Mouse (Mus musculus): ENCODE measurements at regions not wholly inside any gene's neighbourhood (a gene's known extent, or its start where the extent isn't known, plus 50 kb on each side); places are given as distances from the start of the nearest gene placed in this dataset.

DNA sequence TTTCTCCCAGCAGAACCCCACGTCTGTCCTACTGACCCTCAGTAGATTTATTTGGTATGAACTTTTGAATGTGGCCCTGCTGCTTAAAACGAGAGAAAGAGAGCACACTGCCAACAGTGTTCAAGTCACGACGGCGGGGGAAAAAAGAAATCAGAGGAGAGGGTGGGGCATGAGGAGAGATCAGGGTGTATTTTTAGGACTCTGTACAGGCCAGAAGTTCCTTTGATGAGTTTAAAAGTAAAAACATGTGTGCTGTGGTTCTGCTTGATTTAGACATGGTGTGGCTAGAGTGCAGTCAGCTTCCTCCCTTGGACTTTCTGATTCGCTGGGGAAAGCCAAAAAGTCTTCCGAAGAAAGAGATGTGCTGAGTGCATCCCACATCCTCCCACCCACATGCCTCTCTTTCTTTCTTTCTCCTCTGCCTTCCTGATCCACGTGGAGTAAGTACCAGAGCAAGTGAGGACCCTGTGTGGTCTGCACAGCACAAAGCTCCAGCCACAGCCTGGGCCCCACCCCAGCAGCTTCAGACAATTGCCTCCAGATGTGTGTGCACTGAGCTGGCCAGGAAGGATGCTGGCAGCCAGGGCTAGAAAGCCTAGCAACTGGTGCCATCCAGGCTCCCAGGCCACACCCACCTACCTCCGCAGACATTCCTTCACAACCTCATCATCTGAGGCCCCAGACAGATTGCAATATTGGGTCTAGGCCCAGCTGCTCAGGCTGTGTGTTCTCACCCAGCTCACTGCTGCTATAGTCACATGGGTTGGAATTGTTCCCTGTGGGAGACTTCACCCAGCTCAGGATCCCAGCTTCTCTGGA lies 78.5 kb upstream of the Cdh5 start:
- TF ChIP-seq CTCF (IDR thresholded peaks at IDR 0.05; ENCODE audit: low read depth, low read length), result no peak
- TF ChIP-seq EP300 (IDR thresholded peaks at IDR 0.05; ENCODE audit: insufficient read depth, low read depth, low read length), result no peak
